Mouse (Mus musculus): Measurements from ENCODE around the gene Nkain4. TPM values are rescaled to one million over a fixed set of nuclear protein-coding genes. Genes with fewer than 3 reads are reported as not detected.

Gene Nkain4
- total and polyA plus RNA-seq, 3 experiments, result 7.0 to 18.0 (median 7.3) TPM

DNA sequence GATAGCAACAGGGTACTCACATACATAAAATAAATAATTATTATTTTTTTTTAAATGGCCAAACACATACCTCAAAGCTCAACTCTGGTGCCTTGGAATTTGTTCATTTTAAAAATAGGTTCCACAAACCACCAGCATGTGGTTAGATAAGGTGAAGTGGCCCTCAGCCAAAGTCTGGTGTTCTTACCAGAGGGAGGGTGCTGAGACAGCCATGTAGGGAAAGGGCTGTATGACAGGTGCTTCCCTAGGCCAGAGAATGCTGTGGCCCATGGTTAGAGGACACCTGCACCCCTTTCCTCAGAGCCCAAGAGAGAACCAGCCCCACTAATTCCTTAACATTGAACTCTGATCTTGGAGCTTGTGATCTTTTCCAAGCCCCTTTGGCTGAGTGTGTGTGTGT, 14.3 kb downstream of the Nkain4 start:
- Histone ChIP-seq H3K9ac (ENCODE audit: low read depth, low read length) (no peak overlapping the region), H3K4me1 (ENCODE audit: control insufficient read depth, insufficient read depth, low read length) (peaks cover 1% of the 10 kb centered on the region; the same call in 1 of the 2 replicates), H3K79me2 (replicated peaks; ENCODE audit: control insufficient read depth, insufficient read depth, low read length) (no peaks in the 10 kb centered on the region), H3K36me3 (ENCODE audit: control insufficient read depth, insufficient read depth, low read length) (no peaks in the 10 kb centered on the region), H3K27ac (no peak overlapping the region), H3K27me3 (ENCODE audit: control insufficient read depth, insufficient read depth, low read length) (no peaks in the 10 kb centered on the region), H3K4me3 (no peak overlapping the region)
- intact Hi-C loops (cut with DNase I), result no loop called here
- TF ChIP-seq CTCF (IDR thresholded peaks at IDR 0.05), result no peak
- no peak for TF ChIP-seq EP300 (IDR thresholded peaks at IDR 0.05; ENCODE audit: insufficient read depth, low read depth, low read length)
- TF ChIP-seq POLR2A (IDR thresholded peaks at IDR 0.05; ENCODE audit: insufficient read depth, low read depth, low read length), result no peak
- DNase-seq, result no peak

GRCm38 (mm10) chr2:180932418-180932817, 22.1 kb downstream of the Nkain4 start:
- no peak overlapping the region for H3K9ac ChIP-seq (ENCODE audit: low read depth, low read length)
- no peak for TF ChIP-seq CTCF (IDR thresholded peaks at IDR 0.05)
- no peak for TF ChIP-seq EP300 (IDR thresholded peaks at IDR 0.05; ENCODE audit: insufficient read depth, low read depth, low read length)
- TF ChIP-seq POLR2A (IDR thresholded peaks at IDR 0.05; ENCODE audit: insufficient read depth, low read depth, low read length), result no peak
- H3K27ac ChIP-seq, result no peak overlapping the region
- H3K4me1 ChIP-seq (ENCODE audit: control insufficient read depth, insufficient read depth, low read length), result no peaks in the 10 kb centered on the region
- H3K4me3 ChIP-seq, result no peak overlapping the region
- no peaks in the 10 kb centered on the region for H3K27me3 ChIP-seq (ENCODE audit: control insufficient read depth, insufficient read depth, low read length)
- WGBS, result 74% methylated on average over 1 of the region's 1 CpGs
- H3K79me2 ChIP-seq (replicated peaks; ENCODE audit: control insufficient read depth, insufficient read depth, low read length), result no peaks in the 10 kb centered on the region
- no peaks in the 10 kb centered on the region for H3K36me3 ChIP-seq (ENCODE audit: control insufficient read depth, insufficient read depth, low read length)
- DNase-seq, result no peak
- intact Hi-C loops (cut with DNase I), result no loop called here

DNA sequence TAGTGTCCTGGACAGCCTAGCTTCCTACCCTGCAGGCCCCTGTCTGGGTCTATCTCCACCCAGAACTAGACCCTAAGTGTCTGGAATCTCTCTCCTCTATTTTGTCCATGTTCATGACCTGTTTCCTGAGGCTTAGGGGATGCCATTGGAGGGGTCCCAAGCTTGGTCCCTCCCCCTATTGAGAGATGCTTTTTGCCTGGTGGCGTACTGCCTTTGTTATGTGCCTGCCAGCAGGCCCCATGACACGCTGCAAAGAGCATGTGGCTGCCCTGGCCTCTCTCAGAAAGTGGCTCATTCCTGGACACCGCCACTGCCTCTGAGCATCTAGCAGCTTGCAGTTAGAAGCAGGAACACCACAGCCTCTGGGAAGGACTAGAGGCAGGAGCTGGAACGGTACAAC, 25.8 kb downstream of the Nkain4 start, which contains the start of gene Birc7:
Gene Birc7, plus strand, starts transcription at position 301 of the 400 bp plus-strand sequence.
- intact Hi-C loops (cut with DNase I), result no loop called here

GRCm38 (mm10) chr2:180925176-180925575, 29.3 kb downstream of the Nkain4 start:
- Histone ChIP-seq H3K79me2 (replicated peaks; ENCODE audit: control insufficient read depth, insufficient read depth, low read length) (peaks cover 3% of the 10 kb centered on the region; the same call in 1 of the 2 replicates), H3K27me3 (ENCODE audit: control insufficient read depth, insufficient read depth, low read length) (no peaks in the 10 kb centered on the region), H3K9ac (ENCODE audit: low read depth, low read length) (no peak overlapping the region), H3K27ac (no peak overlapping the region), H3K4me3 (no peak overlapping the region), H3K36me3 (ENCODE audit: control insufficient read depth, insufficient read depth, low read length) (no peaks in the 10 kb centered on the region), H3K4me1 (ENCODE audit: control insufficient read depth, insufficient read depth, low read length) (no peaks in the 10 kb centered on the region)
- WGBS, result 11% methylated on average over 4 of the region's 4 CpGs
- intact Hi-C loops (cut with DNase I), result loop anchor here (1.0 kb wide), 3 partner anchors 39 to 147 kb away; no protein-coding TSS in a partner anchor
- TF ChIP-seq EP300 (IDR thresholded peaks at IDR 0.05; ENCODE audit: insufficient read depth, low read depth, low read length) (peak; percentile 87), POLR2A (IDR thresholded peaks at IDR 0.05; ENCODE audit: insufficient read depth, low read depth, low read length) (no peak), CTCF (IDR thresholded peaks at IDR 0.05) (peak; percentile 97)
- DNase-seq, result peak; percentile 62 to 81

More for the DNA sequence above, 25.8 kb downstream of the Nkain4 start, which contains the start of gene Birc7:
- no peak for DNase-seq
- Histone ChIP-seq H3K27me3 (ENCODE audit: control insufficient read depth, insufficient read depth, low read length) (no peaks in the 10 kb centered on the region), H3K36me3 (ENCODE audit: control insufficient read depth, insufficient read depth, low read length) (no peaks in the 10 kb centered on the region), H3K9ac (ENCODE audit: low read depth, low read length) (no peak within 1 kb of the TSS), H3K4me3 (no peak within 1 kb of the TSS), H3K79me2 (replicated peaks; ENCODE audit: control insufficient read depth, insufficient read depth, low read length) (no peaks in the 10 kb centered on the region), H3K4me1 (ENCODE audit: control insufficient read depth, insufficient read depth, low read length) (no peaks in the 10 kb centered on the region), H3K27ac (no peak within 1 kb of the TSS)
- WGBS, result 55% methylated on average over 4 of the region's 4 CpGs
- TF ChIP-seq POLR2A (IDR thresholded peaks at IDR 0.05; ENCODE audit: insufficient read depth, low read depth, low read length) (no peak), EP300 (IDR thresholded peaks at IDR 0.05; ENCODE audit: insufficient read depth, low read depth, low read length) (no peak), CTCF (IDR thresholded peaks at IDR 0.05) (no peak)

DNA sequence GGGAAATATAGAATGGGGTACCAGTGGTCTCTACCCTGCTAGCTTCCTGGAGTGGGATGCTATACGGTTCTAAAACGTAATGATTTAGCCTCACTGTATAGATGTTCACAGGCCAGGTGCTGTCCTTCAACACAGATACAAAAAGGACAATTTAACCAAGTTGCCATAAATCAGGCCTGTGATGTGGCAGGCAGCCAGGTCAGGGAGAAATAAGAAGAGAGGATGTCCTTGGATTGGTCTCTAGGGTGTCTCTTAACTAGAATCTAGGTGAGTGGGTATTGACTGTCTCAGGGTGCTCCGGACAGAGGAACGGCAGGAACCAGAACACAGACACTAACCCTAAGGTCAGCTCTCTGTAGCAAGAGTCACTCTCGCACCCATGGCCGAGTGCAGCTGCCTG, 31.8 kb downstream of the Nkain4 start:
- Histone ChIP-seq H3K36me3 (ENCODE audit: control insufficient read depth, insufficient read depth, low read length) (peaks cover 8% of the 10 kb centered on the region), H3K27me3 (ENCODE audit: control insufficient read depth, insufficient read depth, low read length) (no peaks in the 10 kb centered on the region), H3K4me1 (ENCODE audit: control insufficient read depth, insufficient read depth, low read length) (peaks cover 2% of the 10 kb centered on the region; the same call in 1 of the 2 replicates), H3K27ac (no peak overlapping the region), H3K9ac (ENCODE audit: low read depth, low read length) (no peak overlapping the region), H3K79me2 (replicated peaks; ENCODE audit: control insufficient read depth, insufficient read depth, low read length) (peaks cover 4% of the 10 kb centered on the region), H3K4me3 (no peak overlapping the region)
- TF ChIP-seq CTCF (IDR thresholded peaks at IDR 0.05), result no peak
- no peak for TF ChIP-seq POLR2A (IDR thresholded peaks at IDR 0.05; ENCODE audit: insufficient read depth, low read depth, low read length)
- intact Hi-C loops (cut with DNase I), result no loop called here
- DNase-seq, result no peak
- WGBS, result 88% methylated on average over 6 of the region's 6 CpGs

DNA sequence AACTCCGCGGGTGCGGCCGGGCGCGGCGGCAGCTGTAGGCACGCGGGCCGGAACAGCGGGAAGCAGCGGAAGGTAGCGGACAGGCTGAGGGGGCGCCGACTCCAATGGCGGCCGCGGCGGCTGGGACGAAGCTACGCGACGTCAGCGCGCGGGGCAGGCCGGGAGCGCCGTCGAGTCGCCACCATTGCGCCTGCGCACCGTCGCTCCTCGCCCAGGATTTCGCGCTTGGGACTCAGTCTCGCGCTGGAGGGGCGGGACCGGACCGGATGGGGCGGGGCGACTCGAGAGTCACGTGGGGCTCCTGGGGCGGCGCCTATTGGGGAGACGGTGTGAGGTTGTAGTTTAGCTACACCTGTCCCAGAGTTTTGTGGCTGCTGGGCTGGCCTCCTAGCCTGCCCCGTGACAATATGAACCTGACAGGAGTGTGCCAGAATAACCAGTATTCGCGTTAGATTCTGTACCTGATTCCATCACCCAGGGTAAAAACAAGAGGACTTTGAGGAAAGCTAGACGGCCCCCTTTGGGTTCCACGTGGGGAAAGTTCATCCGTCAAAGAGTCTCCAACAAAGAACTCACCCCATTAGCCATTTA, 33.6 kb downstream of the Nkain4 start, which contains the start of gene Ythdf1:
Gene Ythdf1, minus strand, starts transcription at position 140 of the 591 bp plus-strand sequence.
- H3K4me1 ChIP-seq (ENCODE audit: control insufficient read depth, insufficient read depth, low read length), result peaks cover 2% of the 10 kb centered on the region
- H3K27ac ChIP-seq, result peak within 1 kb of the TSS; percentile 80
- DNase-seq, result peak; percentile 98 to 99
- H3K36me3 ChIP-seq (ENCODE audit: control insufficient read depth, insufficient read depth, low read length), result peaks cover 16% of the 10 kb centered on the region
- H3K27me3 ChIP-seq (ENCODE audit: control insufficient read depth, insufficient read depth, low read length), result no peaks in the 10 kb centered on the region
- intact Hi-C loops (cut with DNase I), result no loop called here
- H3K4me3 ChIP-seq, result peak within 1 kb of the TSS; percentile 94
- under 1% methylated on average over 55 of the region's 56 CpGs for WGBS
- TF ChIP-seq POLR2A (IDR thresholded peaks at IDR 0.05; ENCODE audit: insufficient read depth, low read depth, low read length), result peak; percentile 69; the same call in 1 of the 2 replicates
- TF ChIP-seq CTCF (IDR thresholded peaks at IDR 0.05), result no peak
- H3K9ac ChIP-seq (ENCODE audit: low read depth, low read length), result peak within 1 kb of the TSS; percentile 99
- peaks cover 4% of the 10 kb centered on the region for H3K79me2 ChIP-seq (replicated peaks; ENCODE audit: control insufficient read depth, insufficient read depth, low read length)

Data from heart, adult 2 months (tissue).